Mouse (Mus musculus): ENCODE results near the gene Ccl8. TPM values are rescaled to one million over a fixed set of nuclear protein-coding genes. Genes with fewer than 3 reads are reported as not detected.

Gene Ccl8
- polyA plus RNA-seq, 1 experiment, result not detected

DNA sequence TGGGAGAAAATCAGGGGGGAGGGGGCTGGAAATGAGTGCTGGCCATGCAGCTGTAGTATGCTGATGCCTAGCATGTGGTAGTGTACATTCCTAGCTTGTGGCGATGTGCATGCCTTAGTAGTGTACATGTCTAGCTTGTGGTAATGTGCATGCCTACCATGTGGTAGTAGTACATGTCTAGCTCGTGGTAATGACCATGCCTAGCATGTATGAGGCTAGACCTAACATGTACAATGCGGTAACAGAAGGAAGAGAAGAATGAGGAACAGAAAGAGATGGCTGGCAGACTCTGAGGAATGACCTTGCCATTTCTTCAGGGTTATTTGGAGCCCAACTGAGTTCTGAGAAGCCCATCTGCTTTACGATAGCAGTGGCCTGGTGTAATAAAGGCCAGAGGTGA, 13.9 kb upstream of the Ccl8 start:
- no peak for DNase-seq (ENCODE audit: low read depth)
- TF ChIP-seq POLR2A (IDR thresholded peaks at IDR 0.05; ENCODE audit: borderline replicate concordance, extremely low read depth, insufficient read depth, insufficient read length, poor library complexity, severe bottlenecking) (no peak), CTCF (IDR thresholded peaks at IDR 0.05; ENCODE audit: borderline replicate concordance, extremely low read depth, insufficient read depth, insufficient read length) (no peak)

DNA sequence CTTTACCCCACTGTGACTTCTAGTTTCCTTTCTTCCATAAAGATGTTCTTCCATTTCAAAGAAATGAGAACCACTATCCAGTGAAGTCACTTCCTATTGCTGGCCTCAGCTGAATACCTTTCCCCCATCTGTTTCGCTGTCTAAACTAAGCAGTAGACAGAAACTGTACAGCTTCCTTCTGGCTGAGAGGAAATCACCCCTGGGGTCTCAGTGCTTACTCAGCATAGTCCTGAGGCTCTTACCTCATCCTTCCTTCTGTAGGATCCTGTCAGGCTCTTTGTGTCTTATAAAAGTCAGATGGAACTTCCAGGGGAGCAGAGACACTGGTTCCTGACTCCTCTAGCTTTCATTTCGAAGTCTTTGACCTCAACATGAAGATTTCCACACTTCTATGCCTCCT, 13.5 kb upstream of the Ccl8 start, which contains the start of gene Ccl12:
Gene Ccl12, plus strand, starts transcription at position 317 of the 400 bp plus-strand sequence.
- TF ChIP-seq CTCF (IDR thresholded peaks at IDR 0.05; ENCODE audit: borderline replicate concordance, extremely low read depth, insufficient read depth, insufficient read length) (no peak), POLR2A (IDR thresholded peaks at IDR 0.05; ENCODE audit: borderline replicate concordance, extremely low read depth, insufficient read depth, insufficient read length, poor library complexity, severe bottlenecking) (no peak)
- DNase-seq (ENCODE audit: low read depth), result no peak

DNA sequence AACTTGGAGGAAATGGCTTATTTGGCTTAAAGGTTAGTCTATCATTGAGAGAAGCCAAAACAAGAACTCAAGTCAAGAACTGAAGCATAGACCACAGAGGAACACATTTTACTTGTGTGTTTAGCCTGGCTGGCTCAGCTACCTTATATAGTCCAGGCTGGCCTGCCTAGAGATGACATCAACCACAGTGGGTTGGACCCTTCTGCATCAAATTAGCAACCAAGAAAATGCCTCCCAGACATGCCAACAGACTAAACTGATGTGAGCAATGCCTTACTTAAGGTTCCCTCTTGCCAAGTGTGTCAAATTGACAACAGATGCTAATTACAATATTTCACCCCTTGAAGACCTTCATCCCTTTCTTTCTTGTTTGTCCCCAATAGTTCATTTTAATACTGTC, 5.4 kb upstream of the Ccl8 start:
- no peak for DNase-seq (ENCODE audit: low read depth)
- TF ChIP-seq POLR2A (IDR thresholded peaks at IDR 0.05; ENCODE audit: borderline replicate concordance, extremely low read depth, insufficient read depth, insufficient read length, poor library complexity, severe bottlenecking) (no peak), CTCF (IDR thresholded peaks at IDR 0.05; ENCODE audit: borderline replicate concordance, extremely low read depth, insufficient read depth, insufficient read length) (no peak)

DNA sequence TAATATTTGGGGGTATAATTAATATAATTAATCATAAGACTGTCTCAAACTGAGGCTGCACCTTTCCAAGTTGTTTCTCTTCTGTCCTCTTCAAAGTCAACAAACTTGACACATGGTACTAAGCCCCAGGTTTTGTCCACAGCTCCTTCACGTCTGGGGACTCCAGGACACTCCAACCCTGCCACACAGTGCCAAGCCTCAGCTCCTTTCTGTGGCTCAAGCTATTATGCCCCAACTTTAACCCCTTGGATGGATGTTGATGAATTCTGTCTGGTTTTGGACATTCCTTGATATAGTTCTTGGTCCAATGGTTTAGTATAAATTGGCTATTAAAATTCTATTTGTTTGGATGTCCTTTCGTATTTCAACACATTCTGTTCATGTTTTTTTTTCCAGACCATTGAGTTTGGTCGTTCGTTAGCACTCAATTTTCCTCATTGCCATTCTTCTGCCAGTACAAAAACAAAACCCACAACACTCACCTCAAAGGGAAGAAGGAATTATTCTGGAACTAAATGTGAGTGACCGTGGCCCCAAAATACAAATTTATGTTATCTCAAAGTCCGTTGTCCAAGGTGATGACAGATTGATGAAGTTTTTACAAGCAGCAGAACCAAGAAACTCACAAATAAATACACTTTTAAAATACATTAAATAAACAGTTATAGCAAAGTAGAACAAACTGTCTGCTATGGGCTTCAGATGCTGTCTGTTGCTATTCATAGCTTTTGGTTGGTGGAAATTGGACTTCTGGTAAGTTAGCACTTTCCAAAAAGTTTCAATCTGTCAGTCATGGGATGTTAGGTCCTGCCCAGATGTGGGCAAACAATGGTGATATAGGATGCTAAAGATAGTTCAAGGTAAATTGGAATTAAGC, 4.4 kb upstream of the Ccl8 start:
- TF ChIP-seq POLR2A (IDR thresholded peaks at IDR 0.05; ENCODE audit: borderline replicate concordance, extremely low read depth, insufficient read depth, insufficient read length, poor library complexity, severe bottlenecking), result no peak
- TF ChIP-seq CTCF (IDR thresholded peaks at IDR 0.05; ENCODE audit: borderline replicate concordance, extremely low read depth, insufficient read depth, insufficient read length), result no peak

DNA sequence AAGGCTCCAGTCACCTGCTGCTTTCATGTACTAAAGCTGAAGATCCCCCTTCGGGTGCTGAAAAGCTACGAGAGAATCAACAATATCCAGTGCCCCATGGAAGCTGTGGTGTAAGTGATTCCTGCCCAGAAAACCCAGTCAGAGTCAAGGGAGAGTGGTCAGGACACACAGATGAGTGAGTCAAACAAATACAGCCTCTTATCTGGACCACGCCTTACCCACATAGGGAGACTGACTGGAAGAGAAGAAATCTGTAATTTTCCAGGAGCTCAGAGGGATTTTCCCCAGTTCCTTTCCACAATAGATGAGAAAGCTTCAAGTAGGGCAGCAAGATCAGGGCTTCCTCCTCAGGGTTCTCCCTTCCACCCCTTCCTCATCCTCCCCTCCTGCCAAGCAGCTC, 1.1 kb downstream of the Ccl8 start:
- TF ChIP-seq CTCF (IDR thresholded peaks at IDR 0.05; ENCODE audit: borderline replicate concordance, extremely low read depth, insufficient read depth, insufficient read length) (no peak), POLR2A (IDR thresholded peaks at IDR 0.05; ENCODE audit: borderline replicate concordance, extremely low read depth, insufficient read depth, insufficient read length, poor library complexity, severe bottlenecking) (no peak)

More for the DNA sequence above, 4.4 kb upstream of the Ccl8 start:
- no peak for DNase-seq (ENCODE audit: low read depth)

DNA sequence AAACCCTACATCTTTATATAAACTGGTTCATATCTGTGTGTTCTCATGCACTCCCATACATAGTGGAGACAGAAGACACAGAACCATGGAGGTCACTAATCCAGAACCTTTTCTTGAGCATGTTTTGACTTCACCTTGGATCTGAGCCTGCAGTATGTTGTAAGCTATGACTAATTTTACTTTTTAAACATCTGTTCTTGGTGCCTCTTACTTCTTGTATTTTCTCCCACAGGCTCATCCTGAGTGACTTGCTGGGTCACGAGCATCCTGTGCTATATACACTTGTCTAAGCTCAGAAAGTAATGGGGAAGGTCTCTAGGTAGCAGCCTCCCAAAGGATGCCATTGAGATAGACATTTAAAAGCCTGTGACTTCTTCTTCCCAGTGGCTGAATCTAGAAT, 18.0 kb downstream of the Ccl8 start:
- TF ChIP-seq CTCF (IDR thresholded peaks at IDR 0.05; ENCODE audit: borderline replicate concordance, extremely low read depth, insufficient read depth, insufficient read length) (no peak), POLR2A (IDR thresholded peaks at IDR 0.05; ENCODE audit: borderline replicate concordance, extremely low read depth, insufficient read depth, insufficient read length, poor library complexity, severe bottlenecking) (no peak)
- DNase-seq (ENCODE audit: low read depth), result no peak

More for the DNA sequence above, 1.1 kb downstream of the Ccl8 start:
- no peak for DNase-seq (ENCODE audit: low read depth)

DNA sequence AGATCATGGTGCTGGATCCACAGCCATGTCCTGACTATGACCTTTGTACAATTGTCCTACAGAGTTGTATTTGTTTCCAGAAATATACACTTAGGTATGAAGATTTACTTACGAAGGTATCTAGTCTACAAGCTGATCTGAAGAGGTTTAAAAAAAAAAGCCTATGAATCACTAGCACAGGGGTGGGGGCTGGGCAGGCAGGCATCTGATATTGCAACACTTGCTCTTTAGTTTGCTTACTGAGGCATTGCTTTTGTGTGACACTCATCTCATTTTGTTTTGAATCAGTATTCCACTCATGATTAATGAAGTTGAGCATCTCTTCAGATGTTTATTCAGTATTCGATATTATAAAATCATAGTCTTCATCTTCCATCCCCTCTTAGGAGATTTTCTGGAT, 21.2 kb downstream of the Ccl8 start:
- TF ChIP-seq CTCF (IDR thresholded peaks at IDR 0.05; ENCODE audit: borderline replicate concordance, extremely low read depth, insufficient read depth, insufficient read length) (no peak), POLR2A (IDR thresholded peaks at IDR 0.05; ENCODE audit: borderline replicate concordance, extremely low read depth, insufficient read depth, insufficient read length, poor library complexity, severe bottlenecking) (no peak)
- DNase-seq (ENCODE audit: low read depth), result no peak

DNA sequence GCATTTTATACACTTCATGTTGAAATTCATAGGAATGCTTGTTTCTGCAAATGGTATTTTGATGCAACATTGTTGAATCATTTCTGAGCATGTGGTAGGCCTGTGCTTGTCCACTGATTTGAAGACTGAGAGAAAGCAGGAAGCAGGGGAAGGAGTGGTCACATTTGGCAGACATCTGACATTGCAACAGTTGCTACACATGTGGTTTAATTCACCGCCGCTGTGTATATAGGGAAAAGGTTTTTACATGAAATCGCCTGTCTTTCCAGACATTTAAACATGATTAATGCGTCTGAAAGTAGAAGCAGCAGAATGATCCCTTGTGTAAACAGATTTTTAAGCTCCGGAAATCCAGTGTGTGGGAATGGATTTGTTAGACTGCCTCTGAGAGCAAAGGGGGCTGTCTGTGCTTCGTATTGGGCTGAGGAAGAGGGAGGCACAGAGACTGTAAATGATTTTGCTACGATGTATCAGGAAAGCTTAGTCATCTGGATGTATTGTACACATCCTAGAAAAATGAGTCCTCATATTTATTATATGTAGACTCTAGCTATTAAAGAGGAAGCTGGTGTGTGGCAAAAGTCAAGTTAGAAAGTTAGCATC, 24.6 kb downstream of the Ccl8 start:
- TF ChIP-seq POLR2A (IDR thresholded peaks at IDR 0.05; ENCODE audit: borderline replicate concordance, extremely low read depth, insufficient read depth, insufficient read length, poor library complexity, severe bottlenecking), result no peak
- no peak for TF ChIP-seq CTCF (IDR thresholded peaks at IDR 0.05; ENCODE audit: borderline replicate concordance, extremely low read depth, insufficient read depth, insufficient read length)

DNA sequence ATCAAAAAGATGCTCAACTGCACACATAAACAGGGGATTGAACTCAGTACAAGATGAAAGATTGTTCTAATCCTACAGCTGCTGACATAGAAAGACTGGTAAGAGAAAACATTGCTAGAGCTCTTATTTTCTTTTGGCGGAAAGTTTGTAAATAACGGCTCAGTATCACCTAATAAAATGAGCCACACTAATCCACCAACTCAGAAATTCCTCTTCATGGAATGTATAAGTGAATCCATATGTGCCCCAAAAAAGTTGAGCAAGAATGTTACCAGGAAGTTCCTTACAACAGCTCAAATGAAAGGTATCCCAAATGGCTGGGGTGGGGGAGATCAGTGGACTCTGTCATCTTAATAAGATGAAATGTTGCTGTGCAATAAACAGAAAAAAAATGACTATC, 44.1 kb downstream of the Ccl8 start:
- TF ChIP-seq POLR2A (IDR thresholded peaks at IDR 0.05; ENCODE audit: borderline replicate concordance, extremely low read depth, insufficient read depth, insufficient read length, poor library complexity, severe bottlenecking), result no peak
- TF ChIP-seq CTCF (IDR thresholded peaks at IDR 0.05; ENCODE audit: borderline replicate concordance, extremely low read depth, insufficient read depth, insufficient read length), result no peak

More for the DNA sequence above, 24.6 kb downstream of the Ccl8 start:
- peak; percentile 15 for DNase-seq (ENCODE audit: low read depth)

DNA sequence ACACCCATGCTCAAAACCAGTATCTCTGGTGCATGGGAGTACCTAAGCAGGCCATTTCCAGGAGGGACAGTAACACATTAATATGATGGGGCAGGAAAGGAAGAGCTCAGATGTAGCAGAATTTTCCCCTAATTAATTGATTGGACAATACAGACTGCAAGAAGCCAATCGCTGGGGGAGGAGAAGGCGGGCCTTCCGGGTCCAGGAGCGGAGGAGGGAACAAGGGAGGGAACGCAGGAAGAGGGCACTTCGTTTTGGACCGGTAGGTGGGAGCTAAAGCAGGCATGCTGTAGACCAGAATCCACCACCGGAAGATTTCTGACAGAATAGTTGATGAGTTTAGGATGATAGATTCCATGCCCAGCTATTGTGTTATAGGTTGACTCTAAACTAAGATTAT, 48.3 kb downstream of the Ccl8 start:
- no peak for DNase-seq (ENCODE audit: low read depth)
- TF ChIP-seq CTCF (IDR thresholded peaks at IDR 0.05; ENCODE audit: borderline replicate concordance, extremely low read depth, insufficient read depth, insufficient read length), result no peak
- no peak for TF ChIP-seq POLR2A (IDR thresholded peaks at IDR 0.05; ENCODE audit: borderline replicate concordance, extremely low read depth, insufficient read depth, insufficient read length, poor library complexity, severe bottlenecking)

More for the DNA sequence above, 44.1 kb downstream of the Ccl8 start:
- no peak for DNase-seq (ENCODE audit: low read depth)

Other genes with a start within 250 kb of the Ccl8 start
- 12.4 and 24.0 TPM in 2 replicates for gene Asic2, start 146.7 kb upstream of the Ccl8 start, polyA plus RNA-seq (2012; rRNA removed)
- 0.72 and 0.74 TPM in 2 replicates for gene Ccl2, start 79.6 kb upstream of the Ccl8 start, polyA plus RNA-seq (2012; rRNA removed)
- not detected in 2 replicates for gene Gm17268, start 76.6 kb upstream of the Ccl8 start, polyA plus RNA-seq (2012; rRNA removed)
- 0.18 and 0.40 TPM in 2 replicates for gene Ccl7, start 69.5 kb upstream of the Ccl8 start, polyA plus RNA-seq (2012; rRNA removed)
- 0.31 and 0.37 TPM in 2 replicates for gene Ccl11, start 57.4 kb upstream of the Ccl8 start, polyA plus RNA-seq (2012; rRNA removed)
- 1.1 and 1.3 TPM in 2 replicates for gene Ccl12, start 13.3 kb upstream of the Ccl8 start, polyA plus RNA-seq (2012; rRNA removed)
- gene Ccl1, start 190.5 kb downstream of the Ccl8 start, polyA plus RNA-seq (2012; rRNA removed), result not detected in 2 replicates